Mouse (Mus musculus): ENCODE measurements around the gene Aco1. TPM values are rescaled to one million over a fixed set of nuclear protein-coding genes. Genes with fewer than 3 reads are reported as not detected.

The Aco1 gene
- 10 to 100 TPM; 28.3 to 29.6 TPM for total RNA-seq (2021)
- 23.4 and 35.4 TPM in 2 replicates for polyA plus RNA-seq (2012; rRNA removed)
- long read RNA-seq, transcript Aco1-201 (21 exons, 3,832 nt), result major isoform, 53 of 59 reads
- long read RNA-seq, partial matches to known transcripts, result 3 of 59 reads
- long read RNA-seq, other reads (novel, unspliced or antisense), result 3 of 59 reads

GRCm38 (mm10) chr4:40142743-40143532, at the start of gene Aco1:
Gene Aco1 (plus strand): TSS chr4:40143081.
- 1% methylated on average over 46 of the region's 46 CpGs for WGBS
- peak within 1 kb of the TSS; percentile 91 for H3K9ac ChIP-seq (ENCODE audit: low read depth, low read length)
- peak within 1 kb of the TSS; percentile 92 for H3K27ac ChIP-seq
- TF ChIP-seq POLR2A (IDR thresholded peaks at IDR 0.05; ENCODE audit: insufficient read depth, low read depth, low read length) (peak; percentile 75), CTCF (IDR thresholded peaks at IDR 0.05) (no peak), EP300 (IDR thresholded peaks at IDR 0.05; ENCODE audit: insufficient read depth, low read depth, low read length) (no peak)
- peak; percentile 98 for DNase-seq
- peak within 1 kb of the TSS; percentile 83 for H3K4me3 ChIP-seq
- H3K36me3 ChIP-seq (ENCODE audit: control insufficient read depth, insufficient read depth, low read length), result no peaks in the 10 kb centered on the region
- no peaks in the 10 kb centered on the region for H3K79me2 ChIP-seq (replicated peaks; ENCODE audit: control insufficient read depth, insufficient read depth, low read length)
- no peaks in the 10 kb centered on the region for H3K27me3 ChIP-seq (ENCODE audit: control insufficient read depth, insufficient read depth, low read length)
- intact Hi-C loops (cut with DNase I), result loop anchor here (2.0 kb wide), 1 partner anchor 136 kb away; the partner anchor contains the start of gene Ndufb6
- H3K4me1 ChIP-seq (ENCODE audit: control insufficient read depth, insufficient read depth, low read length), result peaks cover 8% of the 10 kb centered on the region

GRCm38 (mm10) chr4:40094974-40095373, 47.9 kb upstream of the Aco1 start:
- Histone ChIP-seq H3K4me3 (no peak overlapping the region), H3K79me2 (replicated peaks; ENCODE audit: control insufficient read depth, insufficient read depth, low read length) (no peaks in the 10 kb centered on the region), H3K36me3 (ENCODE audit: control insufficient read depth, insufficient read depth, low read length) (no peaks in the 10 kb centered on the region), H3K9ac (ENCODE audit: low read depth, low read length) (no peak overlapping the region), H3K4me1 (ENCODE audit: control insufficient read depth, insufficient read depth, low read length) (no peaks in the 10 kb centered on the region), H3K27ac (no peak overlapping the region), H3K27me3 (ENCODE audit: control insufficient read depth, insufficient read depth, low read length) (peaks cover 2% of the 10 kb centered on the region; the same call in 1 of the 2 replicates)
- no peak for DNase-seq
- intact Hi-C loops (cut with DNase I), result no loop called here
- TF ChIP-seq CTCF (IDR thresholded peaks at IDR 0.05), result no peak
- TF ChIP-seq POLR2A (IDR thresholded peaks at IDR 0.05; ENCODE audit: insufficient read depth, low read depth, low read length), result no peak
- TF ChIP-seq EP300 (IDR thresholded peaks at IDR 0.05; ENCODE audit: insufficient read depth, low read depth, low read length), result no peak
- 74% methylated on average over 2 of the region's 2 CpGs for WGBS

DNA sequence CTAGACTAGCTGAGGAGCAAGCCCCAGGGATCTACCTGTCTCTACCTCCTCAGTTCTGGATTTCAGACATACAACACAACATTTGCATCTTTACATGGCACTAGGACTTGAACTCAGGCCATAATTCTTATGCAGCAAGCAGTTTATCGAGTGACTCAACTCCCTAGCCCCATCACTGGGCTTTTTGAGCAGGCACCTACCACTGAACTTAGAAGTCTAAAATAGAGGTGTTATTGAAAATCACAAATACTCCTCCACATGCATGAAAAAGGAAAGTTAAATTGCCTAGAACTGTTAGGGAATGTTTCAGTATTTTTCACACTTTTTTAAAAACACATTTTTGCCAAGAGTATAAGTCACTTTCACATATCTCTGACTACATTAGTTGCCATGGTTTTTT, 39.9 kb upstream of the Aco1 start:
- WGBS, result 71% methylated on average over 1 of the region's 1 CpGs

GRCm38 (mm10) chr4:40106004-40106536, 36.8 kb upstream of the Aco1 start:
- H3K79me2 ChIP-seq (replicated peaks; ENCODE audit: control insufficient read depth, insufficient read depth, low read length), result no peaks in the 10 kb centered on the region
- WGBS, result 48% methylated on average over 8 of the region's 8 CpGs

More for the DNA sequence above, 39.9 kb upstream of the Aco1 start:
- Histone ChIP-seq H3K27me3 (ENCODE audit: control insufficient read depth, insufficient read depth, low read length) (no peaks in the 10 kb centered on the region), H3K4me3 (no peak overlapping the region), H3K9ac (ENCODE audit: low read depth, low read length) (no peak overlapping the region), H3K36me3 (ENCODE audit: control insufficient read depth, insufficient read depth, low read length) (no peaks in the 10 kb centered on the region), H3K79me2 (replicated peaks; ENCODE audit: control insufficient read depth, insufficient read depth, low read length) (no peaks in the 10 kb centered on the region), H3K27ac (no peak overlapping the region), H3K4me1 (ENCODE audit: control insufficient read depth, insufficient read depth, low read length) (no peaks in the 10 kb centered on the region)
- intact Hi-C loops (cut with DNase I), result no loop called here
- DNase-seq, result no peak
- TF ChIP-seq POLR2A (IDR thresholded peaks at IDR 0.05; ENCODE audit: insufficient read depth, low read depth, low read length), result no peak
- no peak for TF ChIP-seq EP300 (IDR thresholded peaks at IDR 0.05; ENCODE audit: insufficient read depth, low read depth, low read length)
- TF ChIP-seq CTCF (IDR thresholded peaks at IDR 0.05), result no peak

GRCm38 (mm10) chr4:40108030-40108429, 34.9 kb upstream of the Aco1 start:
- intact Hi-C loops (cut with DNase I), result no loop called here
- Histone ChIP-seq H3K4me1 (ENCODE audit: control insufficient read depth, insufficient read depth, low read length) (no peaks in the 10 kb centered on the region), H3K27me3 (ENCODE audit: control insufficient read depth, insufficient read depth, low read length) (no peaks in the 10 kb centered on the region), H3K9ac (ENCODE audit: low read depth, low read length) (no peak overlapping the region), H3K4me3 (no peak overlapping the region), H3K36me3 (ENCODE audit: control insufficient read depth, insufficient read depth, low read length) (no peaks in the 10 kb centered on the region), H3K27ac (no peak overlapping the region), H3K79me2 (replicated peaks; ENCODE audit: control insufficient read depth, insufficient read depth, low read length) (no peaks in the 10 kb centered on the region)
- no peak for TF ChIP-seq EP300 (IDR thresholded peaks at IDR 0.05; ENCODE audit: insufficient read depth, low read depth, low read length)
- TF ChIP-seq POLR2A (IDR thresholded peaks at IDR 0.05; ENCODE audit: insufficient read depth, low read depth, low read length), result no peak
- no peak for TF ChIP-seq CTCF (IDR thresholded peaks at IDR 0.05)
- no peak for DNase-seq
- 87% methylated on average over 4 of the region's 4 CpGs for WGBS

More at GRCm38 (mm10) chr4:40106004-40106536, 36.8 kb upstream of the Aco1 start:
- H3K4me3 ChIP-seq, result no peak overlapping the region
- no peak for DNase-seq
- H3K27ac ChIP-seq, result no peak overlapping the region
- intact Hi-C loops (cut with DNase I), result no loop called here
- H3K36me3 ChIP-seq (ENCODE audit: control insufficient read depth, insufficient read depth, low read length), result no peaks in the 10 kb centered on the region
- H3K27me3 ChIP-seq (ENCODE audit: control insufficient read depth, insufficient read depth, low read length), result no peaks in the 10 kb centered on the region
- no peak for TF ChIP-seq POLR2A (IDR thresholded peaks at IDR 0.05; ENCODE audit: insufficient read depth, low read depth, low read length)
- TF ChIP-seq EP300 (IDR thresholded peaks at IDR 0.05; ENCODE audit: insufficient read depth, low read depth, low read length), result no peak
- TF ChIP-seq CTCF (IDR thresholded peaks at IDR 0.05), result no peak
- no peaks in the 10 kb centered on the region for H3K4me1 ChIP-seq (ENCODE audit: control insufficient read depth, insufficient read depth, low read length)
- H3K9ac ChIP-seq (ENCODE audit: low read depth, low read length), result no peak overlapping the region

DNA sequence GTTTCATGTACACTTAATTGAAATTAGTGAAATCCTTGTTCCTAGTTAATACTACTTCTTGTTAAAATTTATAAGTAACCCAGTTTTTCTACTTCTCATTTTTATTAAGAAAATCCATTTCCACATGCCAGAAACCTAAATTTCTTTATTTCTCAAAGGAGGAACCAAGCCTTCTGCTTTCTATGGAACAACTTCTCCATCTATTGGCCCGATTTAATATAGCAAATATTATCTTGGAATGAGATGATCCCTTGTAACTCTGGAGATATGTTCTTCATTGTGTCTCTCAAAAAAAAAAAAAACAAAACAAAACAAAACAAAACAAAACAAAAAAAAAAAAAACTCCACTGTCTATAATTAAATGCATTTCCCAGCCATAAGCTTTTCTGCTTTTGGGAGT, 29.7 kb upstream of the Aco1 start:
- no peak overlapping the region for H3K27ac ChIP-seq
- DNase-seq, result no peak
- TF ChIP-seq EP300 (IDR thresholded peaks at IDR 0.05; ENCODE audit: insufficient read depth, low read depth, low read length) (no peak), POLR2A (IDR thresholded peaks at IDR 0.05; ENCODE audit: insufficient read depth, low read depth, low read length) (no peak), CTCF (IDR thresholded peaks at IDR 0.05) (no peak)
- no peaks in the 10 kb centered on the region for H3K4me1 ChIP-seq (ENCODE audit: control insufficient read depth, insufficient read depth, low read length)
- 51% methylated on average over 1 of the region's 1 CpGs for whole genome bisulfite sequencing
- no peak overlapping the region for H3K4me3 ChIP-seq
- no peak overlapping the region for H3K9ac ChIP-seq (ENCODE audit: low read depth, low read length)
- no peaks in the 10 kb centered on the region for H3K36me3 ChIP-seq (ENCODE audit: control insufficient read depth, insufficient read depth, low read length)
- no peaks in the 10 kb centered on the region for H3K79me2 ChIP-seq (replicated peaks; ENCODE audit: control insufficient read depth, insufficient read depth, low read length)
- no peaks in the 10 kb centered on the region for H3K27me3 ChIP-seq (ENCODE audit: control insufficient read depth, insufficient read depth, low read length)
- intact Hi-C loops (cut with DNase I), result no loop called here
